Mouse (Mus musculus) lung, embryonic 14.5 days (tissue): ENCODE data around the gene Cpox. TPM values are rescaled to one million over a fixed set of nuclear protein-coding genes. Genes with fewer than 3 reads are reported as not detected.

Source experiments
- ATAC-seq: fragments of 200-750 bp; cut with Nextera tagmentation; 2 replicates; pipeline ENCODE4 v1.8.0; 2017; ENCODE audit warnings: mild to moderate bottlenecking, moderate TSS enrichment, moderate library complexity; ENCODE audit not compliant: insufficient read depth
- DNase-seq: peaks from one replicate; pipeline ENCODE4 v3.0.0-alpha.2; 2015
- H3K27ac ChIP-seq: fragments of 300-500 bp; sonication (generic); 2 replicates; pipeline ENCODE4 v1.5.1; 2014; ENCODE audit warnings: low read depth, mild to moderate bottlenecking, moderate library complexity
- H3K27me3 ChIP-seq: fragments of 300-500 bp; sonication (generic); 2 replicates; pipeline ENCODE4 v1.6.1; 2014; ENCODE audit warnings: low read length, control low read depth; ENCODE audit not compliant: insufficient read depth
- H3K36me3 ChIP-seq: fragments of 300-500 bp; sonication (generic); 2 replicates; pipeline ENCODE4 v1.6.1; 2014; ENCODE audit warnings: control low read depth; ENCODE audit not compliant: insufficient read depth
- H3K4me1 ChIP-seq: fragments of 300-500 bp; sonication (generic); 2 replicates; pipeline ENCODE4 v1.6.1; 2014; ENCODE audit warnings: antibody characterized with exemption, control low read depth; ENCODE audit not compliant: insufficient read depth
- H3K4me2 ChIP-seq: fragments of 300-500 bp; sonication (generic); 2 replicates; pipeline ENCODE4 v1.6.1; 2014; ENCODE audit warnings: mild to moderate bottlenecking
- H3K4me3 ChIP-seq: fragments of 300-500 bp; sonication (generic); 2 replicates; pipeline ENCODE4 v1.5.1; 2014; ENCODE audit warnings: low read depth, low read length
- H3K9ac ChIP-seq: fragments of 300-500 bp; sonication (generic); 2 replicates; pipeline ENCODE4 v1.6.1; 2014
- H3K9me3 ChIP-seq: fragments of 300-500 bp; sonication (generic); 2 replicates; pipeline ENCODE4 v1.6.1; 2016; ENCODE audit warnings: low read depth, low read length, control low read depth
- CTCF ChIP-seq: IDR thresholded peaks from 2 replicates; pipeline ENCODE4 v1.5.1; 2016; ENCODE audit warnings: antibody characterized with exemption, low read depth
- WGBS: fragments of 180-500 bp; shearing (Covaris S2); extraction: QIAGEN DNeasy Blood & Tissue Kit; methylation state at CpG from one replicate; pipeline ENCODE4 v1.1.7; 2014; 5-methylcytosine and 5-hydroxymethylcytosine counted together
- polyA plus RNA-seq: library from polyadenylated mRNA; unstranded; fragments of >200 nt; fragmentation: Nextera tagmentation; extraction: Ambion mirVana; gene quantifications from 2 replicates; pipeline ENCODE4 v1.2.1, GENCODE M21; 2014

Gene Cpox
- polyA plus RNA-seq, 1 experiment from 2014 or later: 23.7 TPM

- no peak overlapping the region for H3K9ac ChIP-seq
- H3K9me3 ChIP-seq: no peaks in the 10 kb centered on the region
- H3K4me1 ChIP-seq: no peaks in the 10 kb centered on the region
- DNase-seq (peak; percentile 67), ATAC-seq (no peak)
- peaks cover 13% of the 10 kb centered on the region for H3K36me3 ChIP-seq
- no peak for TF ChIP-seq CTCF
- peak overlapping the region; percentile 89 for H3K27ac ChIP-seq
- H3K4me2 ChIP-seq: peak overlapping the region; percentile 84
- no peaks in the 10 kb centered on the region for H3K27me3 ChIP-seq
- 33% methylated on average over 5 of the region's 5 CpGs for WGBS
- peak overlapping the region; percentile 92 for H3K4me3 ChIP-seq
Measured at GRCm38 (mm10) chr16:58669264-58669663, 828 bp upstream of the Cpox start.

DNA sequence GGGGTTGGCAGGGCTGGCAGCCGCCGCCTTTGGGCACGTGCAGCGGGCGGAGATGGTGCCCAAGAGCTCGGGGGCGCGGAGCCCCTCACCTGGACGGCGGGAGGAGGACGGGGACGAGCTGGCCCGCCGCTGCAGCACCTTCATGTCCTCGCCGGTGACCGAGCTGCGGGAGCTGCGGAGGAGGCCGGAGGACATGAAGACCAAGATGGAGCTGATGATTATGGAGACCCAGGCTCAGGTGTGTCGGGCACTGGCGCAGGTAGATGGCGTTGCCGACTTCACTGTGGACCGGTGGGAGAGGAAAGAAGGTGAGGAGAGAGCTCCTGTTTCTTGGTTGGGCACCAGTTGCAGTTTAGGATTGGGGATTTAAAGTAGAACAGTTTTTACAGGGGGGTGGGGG lies 551 bp downstream of the Cpox start:
- ATAC-seq: peak; percentile 19
- under 1% methylated on average over 25 of the region's 25 CpGs for WGBS
- H3K9ac ChIP-seq: peak overlapping the region; percentile 88
- H3K27me3 ChIP-seq: no peaks in the 10 kb centered on the region
- peak; percentile 47 for DNase-seq
- H3K27ac ChIP-seq: peak overlapping the region; percentile 89
- H3K4me1 ChIP-seq: no peaks in the 10 kb centered on the region
- H3K36me3 ChIP-seq: peaks cover 24% of the 10 kb centered on the region
- H3K9me3 ChIP-seq: no peaks in the 10 kb centered on the region
- H3K4me3 ChIP-seq: peak overlapping the region; percentile 92
- no peak for TF ChIP-seq CTCF
- H3K4me2 ChIP-seq: peak overlapping the region; percentile 84

DNA sequence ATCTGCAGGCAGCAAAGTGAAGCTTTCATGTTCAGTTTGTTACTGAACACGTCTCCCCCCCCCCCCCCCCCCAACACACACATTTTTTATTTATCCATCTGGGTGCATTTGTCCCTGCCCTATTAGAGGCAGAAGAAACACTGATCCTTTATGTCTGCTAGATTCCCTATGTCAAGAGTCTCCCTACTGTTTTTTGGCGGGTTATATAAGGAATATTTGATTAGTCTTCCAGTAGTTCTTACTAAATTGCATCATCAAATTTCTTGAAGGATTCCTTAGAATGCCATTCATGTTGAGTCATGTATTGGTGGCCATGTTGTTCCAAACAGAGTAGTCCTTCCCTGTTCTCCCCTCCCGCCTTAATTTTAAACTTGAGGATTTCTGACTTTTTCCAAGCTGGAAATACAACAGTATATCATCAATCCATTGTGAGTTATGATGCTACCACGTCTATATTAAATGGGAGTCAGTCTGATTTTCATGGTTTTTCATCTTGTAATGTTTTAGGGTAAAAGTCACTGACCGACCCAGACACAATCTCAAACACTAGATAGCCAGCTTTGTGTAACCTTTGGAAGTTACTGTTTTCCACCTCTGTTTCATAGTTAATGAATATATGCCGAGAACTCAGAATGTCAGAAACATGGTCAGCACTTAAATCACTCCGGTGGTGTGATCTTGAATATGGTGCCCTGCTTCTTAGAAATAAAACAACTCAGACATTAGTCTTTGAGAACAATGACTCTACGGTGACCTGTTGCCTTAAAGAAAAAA lies 1.3 kb downstream of the Cpox start:
- H3K4me3 ChIP-seq: peak overlapping the region; percentile 92
- peaks cover 30% of the 10 kb centered on the region for H3K36me3 ChIP-seq
- peak overlapping the region; percentile 88 for H3K9ac ChIP-seq
- no peak for DNase-seq
- no peaks in the 10 kb centered on the region for H3K9me3 ChIP-seq
- no peaks in the 10 kb centered on the region for H3K4me1 ChIP-seq
- TF ChIP-seq CTCF: no peak
- peak overlapping the region; percentile 84 for H3K4me2 ChIP-seq
- 65% methylated on average over 8 of the region's 8 CpGs for WGBS
- ATAC-seq: no peak
- H3K27ac ChIP-seq: no peak overlapping the region
- H3K27me3 ChIP-seq: no peaks in the 10 kb centered on the region

GRCm38 (mm10) chr16:58672396-58672795 lies 2.3 kb downstream of the Cpox start:
- Histone ChIP-seq H3K9me3 (no peaks in the 10 kb centered on the region), H3K4me2 (no peak overlapping the region), H3K4me3 (peak overlapping the region; percentile 92; the same call in 1 of the 2 replicates), H3K4me1 (no peaks in the 10 kb centered on the region), H3K9ac (no peak overlapping the region; the same call in 1 of the 2 replicates), H3K27me3 (no peaks in the 10 kb centered on the region), H3K36me3 (peaks cover 39% of the 10 kb centered on the region), H3K27ac (no peak overlapping the region; the same call in 1 of the 2 replicates)
- TF ChIP-seq CTCF: no peak
- DNase-seq (no peak), ATAC-seq (no peak)
- 91% methylated on average over 13 of the region's 13 CpGs for WGBS

GRCm38 (mm10) chr16:58673811-58674410 lies 3.8 kb downstream of the Cpox start:
- no peak for DNase-seq
- 89% methylated on average over 15 of the region's 15 CpGs for WGBS
- Histone ChIP-seq H3K4me3 (no peak overlapping the region), H3K36me3 (peaks cover 52% of the 10 kb centered on the region), H3K27ac (no peak overlapping the region), H3K4me2 (no peak overlapping the region), H3K9me3 (no peaks in the 10 kb centered on the region), H3K4me1 (no peaks in the 10 kb centered on the region), H3K27me3 (no peaks in the 10 kb centered on the region), H3K9ac (no peak overlapping the region)
- ATAC-seq: no peak
- TF ChIP-seq CTCF: no peak

- no peaks in the 10 kb centered on the region for H3K9me3 ChIP-seq
- no peak overlapping the region for H3K9ac ChIP-seq
- no peaks in the 10 kb centered on the region for H3K4me1 ChIP-seq
- no peaks in the 10 kb centered on the region for H3K27me3 ChIP-seq
- H3K4me3 ChIP-seq: no peak overlapping the region
- ATAC-seq: no peak
- no peak overlapping the region for H3K27ac ChIP-seq
- TF ChIP-seq CTCF: no peak
- no peak for DNase-seq
- no peak overlapping the region for H3K4me2 ChIP-seq
- peaks cover 55% of the 10 kb centered on the region for H3K36me3 ChIP-seq
- WGBS: 93% methylated on average over 13 of the region's 13 CpGs
Measured at GRCm38 (mm10) chr16:58675256-58675655, 5.2 kb downstream of the Cpox start.

DNA sequence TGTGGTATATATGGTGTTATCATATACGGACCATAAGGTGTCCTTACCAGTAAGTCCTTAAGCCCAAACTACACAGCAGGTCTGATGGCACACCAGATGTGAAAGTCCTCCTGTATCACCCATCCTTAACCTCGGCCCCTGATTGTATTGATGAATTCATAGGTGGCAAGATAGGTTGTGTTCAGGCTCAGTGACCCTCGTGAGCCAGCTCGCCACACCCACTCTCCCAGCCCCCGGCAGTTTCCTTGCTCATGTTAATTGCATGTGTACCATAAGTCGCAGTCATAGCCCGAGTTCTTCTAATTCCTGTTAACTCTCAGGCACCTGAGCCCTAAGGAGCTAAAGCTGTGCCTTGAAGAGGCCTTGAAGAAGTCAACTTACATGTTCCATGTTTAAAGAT lies 6.1 kb downstream of the Cpox start:
- Histone ChIP-seq H3K4me1 (no peaks in the 10 kb centered on the region), H3K36me3 (peaks cover 61% of the 10 kb centered on the region), H3K9me3 (no peaks in the 10 kb centered on the region), H3K27ac (no peak overlapping the region), H3K4me2 (no peak overlapping the region), H3K4me3 (no peak overlapping the region), H3K9ac (no peak overlapping the region), H3K27me3 (no peaks in the 10 kb centered on the region)
- DNase-seq (no peak), ATAC-seq (no peak)
- TF ChIP-seq CTCF: no peak
- WGBS: 82% methylated on average over 7 of the region's 7 CpGs
